Mouse (Mus musculus) hindbrain, embryonic 15.5 days (tissue): Measurements from ENCODE around the gene Zfp971. TPM values are rescaled to one million over a fixed set of nuclear protein-coding genes. Genes with fewer than 3 reads are reported as not detected.
"Not testable (repeated sequence)": the region's sequence is repeated elsewhere in the genome, so short reads cannot be mapped to it uniquely, and the experiment has no call there.

Experiments used
- ATAC-seq: fragments of 200-750 bp; cut with Nextera tagmentation; 2 replicates; pipeline ENCODE4 v1.8.0; 2017; ENCODE audit warnings: low read depth, moderate number of reproducible peaks, moderate TSS enrichment; ENCODE audit not compliant: low FRiP score
- H3K27ac ChIP-seq: fragments of 300-500 bp; sonication (generic); replicated peaks from 2 replicates; pipeline ENCODE4 v1.5.1; 2015; ENCODE audit warnings: mild to moderate bottlenecking, inconsistent platforms
- H3K27me3 ChIP-seq: fragments of 300-500 bp; sonication (generic); 2 replicates; pipeline ENCODE4 v1.6.1; 2015; ENCODE audit warnings: control low read depth, inconsistent platforms
- H3K36me3 ChIP-seq: fragments of 300-500 bp; sonication (generic); 2 replicates; pipeline ENCODE4 v1.6.1; 2015; ENCODE audit warnings: control low read depth, inconsistent platforms
- H3K4me1 ChIP-seq: fragments of 300-500 bp; sonication (generic); replicated peaks from 2 replicates; pipeline ENCODE4 v1.6.1; 2015; ENCODE audit warnings: control low read depth, inconsistent platforms
- H3K4me2 ChIP-seq: fragments of 300-500 bp; sonication (generic); 2 replicates; pipeline ENCODE4 v1.6.1; 2015; ENCODE audit warnings: moderate library complexity, mild to moderate bottlenecking, inconsistent platforms
- H3K4me3 ChIP-seq: fragments of 300-500 bp; sonication (generic); 2 replicates; pipeline ENCODE4 v1.5.1; 2015; ENCODE audit warnings: mild to moderate bottlenecking, inconsistent platforms
- H3K9ac ChIP-seq: fragments of 300-500 bp; sonication (generic); 2 replicates; pipeline ENCODE4 v1.6.1; 2015; ENCODE audit warnings: inconsistent platforms
- H3K9me3 ChIP-seq: fragments of 300-500 bp; sonication (generic); 2 replicates; pipeline ENCODE4 v1.6.1; 2016; ENCODE audit warnings: control low read depth, inconsistent platforms
- WGBS: fragments of 180-500 bp; shearing (Covaris S2); methylation state at CpG from one replicate; pipeline ENCODE4 v1.1.7; 2015; 5-methylcytosine and 5-hydroxymethylcytosine counted together
- polyA plus RNA-seq: library from polyadenylated mRNA; unstranded; fragments of >200 nt; fragmentation: Nextera tagmentation; extraction: Ambion mirVana; gene quantifications from 2 replicates; pipeline ENCODE4 v1.2.1, GENCODE M21; 2015

Zfp971 gene
- 11.2 and 11.6 TPM in 2 replicates for polyA plus RNA-seq

GRCm38 (mm10) chr2:178023011-178023611 lies at the start of gene Zfp971:
Gene Zfp971 (plus strand): TSS chr2:178023284.
- Histone ChIP-seq H3K4me3 (peak within 1 kb of the TSS; percentile 64), H3K27ac (0 out of 2 replicates have a peak within 1 kb of the TSS, but pooled peaks have one; percentile 34), H3K4me2 (peak within 1 kb of the TSS; percentile 59), H3K9ac (peak within 1 kb of the TSS; percentile 47)
- not testable (repeated sequence) for H3K4me1 ChIP-seq, H3K36me3 ChIP-seq, ATAC-seq, H3K9me3 ChIP-seq, H3K27me3 ChIP-seq
- WGBS, result 2% methylated on average over 15 of the region's 15 CpGs

- not testable (repeated sequence) for ATAC-seq, H3K27ac ChIP-seq, H3K4me1 ChIP-seq, H3K36me3 ChIP-seq, H3K27me3 ChIP-seq, H3K4me3 ChIP-seq, H3K4me2 ChIP-seq, H3K9me3 ChIP-seq, H3K9ac ChIP-seq
- WGBS, result 77% methylated on average over 7 of the region's 7 CpGs
Measured at GRCm38 (mm10) chr2:177974814-177975213, 48.3 kb upstream of the Zfp971 start.

GRCm38 (mm10) chr2:178019486-178019885 lies 3.6 kb upstream of the Zfp971 start:
- H3K4me3 ChIP-seq, H3K27ac ChIP-seq, H3K9me3 ChIP-seq, H3K27me3 ChIP-seq, H3K4me1 ChIP-seq, H3K4me2 ChIP-seq, H3K36me3 ChIP-seq, H3K9ac ChIP-seq, ATAC-seq: not testable (repeated sequence)
- 91% methylated on average over 3 of the region's 3 CpGs for whole genome bisulfite sequencing

GRCm38 (mm10) chr2:178020773-178021172 lies 2.3 kb upstream of the Zfp971 start:
- H3K4me3 ChIP-seq, H3K36me3 ChIP-seq, H3K4me1 ChIP-seq, H3K4me2 ChIP-seq, H3K27me3 ChIP-seq, H3K9me3 ChIP-seq, H3K27ac ChIP-seq, ATAC-seq, H3K9ac ChIP-seq: not testable (repeated sequence)
- WGBS, result 86% methylated on average over 8 of the region's 8 CpGs

GRCm38 (mm10) chr2:178023861-178024260 lies 777 bp downstream of the Zfp971 start:
- 1% methylated on average over 2 of the region's 2 CpGs for WGBS

GRCm38 (mm10) chr2:178027601-178028000 lies 4.5 kb downstream of the Zfp971 start:
- not testable (repeated sequence) for ATAC-seq, H3K27me3 ChIP-seq, H3K27ac ChIP-seq, H3K9ac ChIP-seq, H3K4me3 ChIP-seq, H3K9me3 ChIP-seq, H3K36me3 ChIP-seq, H3K4me2 ChIP-seq, H3K4me1 ChIP-seq
- WGBS, result 86% methylated on average over 3 of the region's 3 CpGs

More at GRCm38 (mm10) chr2:178023861-178024260, 777 bp downstream of the Zfp971 start:
- not testable (repeated sequence) for H3K27ac ChIP-seq, H3K36me3 ChIP-seq, H3K9me3 ChIP-seq, ATAC-seq, H3K4me1 ChIP-seq, H3K27me3 ChIP-seq
- Histone ChIP-seq H3K9ac (peak overlapping the region; percentile 47; the same call in 1 of the 2 replicates), H3K4me2 (peak overlapping the region; percentile 59), H3K4me3 (peak overlapping the region; percentile 64)

GRCm38 (mm10) chr2:178058195-178058594 lies 35.1 kb downstream of the Zfp971 start:
- H3K9ac ChIP-seq, result no peak overlapping the region
- no peak for ATAC-seq

GRCm38 (mm10) chr2:178078166-178078717 lies 55.2 kb downstream of the Zfp971 start, which contains the start of gene Zfp931:
Gene Zfp931 (minus strand): TSS chr2:178078476.
- not testable (repeated sequence) for H3K36me3 ChIP-seq, H3K27ac ChIP-seq, H3K4me1 ChIP-seq, H3K9me3 ChIP-seq, H3K27me3 ChIP-seq, ATAC-seq
- peak within 1 kb of the TSS; percentile 53 for H3K4me2 ChIP-seq
- H3K9ac ChIP-seq, result peak within 1 kb of the TSS; percentile 29; the same call in 1 of the 2 replicates
- 0% methylated on average over 2 of the region's 14 CpGs for WGBS
- peak within 1 kb of the TSS; percentile 45 for H3K4me3 ChIP-seq

More at GRCm38 (mm10) chr2:178058195-178058594, 35.1 kb downstream of the Zfp971 start:
- H3K36me3 ChIP-seq, result peaks cover 5% of the 10 kb centered on the region; the same call in 1 of the 2 replicates
- no peak overlapping the region for H3K4me2 ChIP-seq
- 3% methylated on average over 1 of the region's 1 CpGs for WGBS
- H3K4me1 ChIP-seq, result no peaks in the 10 kb centered on the region
- no peaks in the 10 kb centered on the region for H3K27me3 ChIP-seq
- H3K9me3 ChIP-seq, result no peaks in the 10 kb centered on the region
- H3K4me3 ChIP-seq, result no peak overlapping the region
- H3K27ac ChIP-seq, result no peak overlapping the region

Other genes with a start within 250 kb of the Zfp971 start
- 41.3 and 42.0 TPM in 2 replicates for gene Gm14325, start 182.9 kb upstream of the Zfp971 start, polyA plus RNA-seq
- 2.2 and 2.9 TPM in 2 replicates for gene Gm14327, start 126.2 kb upstream of the Zfp971 start, polyA plus RNA-seq
- 0.47 TPM in 1 of 2 replicates, not detected in the other for gene Zfp972, start 97.7 kb upstream of the Zfp971 start, polyA plus RNA-seq
- gene Gm14326, start 66.0 kb upstream of the Zfp971 start, polyA plus RNA-seq, result 15.8 and 16.8 TPM in 2 replicates
- 15.1 and 16.4 TPM in 2 replicates for gene Zfp931, start 55.2 kb downstream of the Zfp971 start, polyA plus RNA-seq
- gene Phactr3, start 95.7 kb downstream of the Zfp971 start, polyA plus RNA-seq, result 53.7 and 54.8 TPM in 2 replicates